Mouse (Mus musculus) left cerebral cortex, adult 18-20 months (tissue): ENCODE measurements around the gene Cnot11. TPM values are rescaled to one million over a fixed set of nuclear protein-coding genes. Genes with fewer than 3 reads are reported as not detected.

Experiments
- DNase-seq, 2 experiments: peaks; one replicate each; pipeline ENCODE4 v3.0.0; 2021 to 2022; ENCODE audit warnings: low spot score in 2 of 2, mixed read lengths in 1 of 2
- total RNA-seq, 2 experiments: library from RNA; stranded (reverse); gene quantifications; 2 replicates each; pipeline ENCODE4 v1.2.3; 2021

Gene Cnot11
- total RNA-seq, 2 experiments from 2014 or later, result 23.8 to 25.5 TPM

- no peak for DNase-seq
Measured at GRCm38 (mm10) chr1:39533917-39534316, 875 bp upstream of the Cnot11 start.

GRCm38 (mm10) chr1:39535515-39536311, 921 bp downstream of the Cnot11 start:
- DNase-seq, result peak; percentile 98 to 99

GRCm38 (mm10) chr1:39536701-39537100, 1.9 kb downstream of the Cnot11 start:
- DNase-seq, result no peak

GRCm38 (mm10) chr1:39537631-39538380, 3.0 kb downstream of the Cnot11 start:
- no peak for DNase-seq

- DNase-seq, result no peak
Measured at GRCm38 (mm10) chr1:39540592-39540991, 5.8 kb downstream of the Cnot11 start.

GRCm38 (mm10) chr1:39545589-39545988, 10.8 kb downstream of the Cnot11 start:
- no peak for DNase-seq

GRCm38 (mm10) chr1:39546160-39546866, 11.5 kb downstream of the Cnot11 start:
- DNase-seq, result no peak

- no peak for DNase-seq
Measured at GRCm38 (mm10) chr1:39547238-39547637, 12.4 kb downstream of the Cnot11 start.

GRCm38 (mm10) chr1:39549831-39550230, 15.0 kb downstream of the Cnot11 start:
- no peak for DNase-seq

- peak; percentile 70 to 83 for DNase-seq
Measured at GRCm38 (mm10) chr1:39555556-39556415, 21.0 kb downstream of the Cnot11 start.

GRCm38 (mm10) chr1:39559009-39559408, 24.2 kb downstream of the Cnot11 start:
- no peak for DNase-seq

- no peak for DNase-seq
Measured at GRCm38 (mm10) chr1:39561920-39562319, 27.1 kb downstream of the Cnot11 start.

- DNase-seq, result no peak
Measured at GRCm38 (mm10) chr1:39563161-39563560, 28.4 kb downstream of the Cnot11 start.

- DNase-seq, result no peak
Measured at GRCm38 (mm10) chr1:39564603-39565002, 29.8 kb downstream of the Cnot11 start.

GRCm38 (mm10) chr1:39568079-39568478, 33.3 kb downstream of the Cnot11 start:
- no peak for DNase-seq

- DNase-seq, result no peak
Measured at GRCm38 (mm10) chr1:39571653-39572052, 36.9 kb downstream of the Cnot11 start.

GRCm38 (mm10) chr1:39573890-39574289, 39.1 kb downstream of the Cnot11 start:
- DNase-seq, result no peak

GRCm38 (mm10) chr1:39575778-39576375, 41.1 kb downstream of the Cnot11 start:
- DNase-seq, result no peak

GRCm38 (mm10) chr1:39576431-39577243, 41.8 kb downstream of the Cnot11 start:
- DNase-seq, result peak; percentile 46 to 68
